Mouse (Mus musculus): ENCODE data around the gene Lpar1. TPM values are rescaled to one million over a fixed set of nuclear protein-coding genes. Genes with fewer than 3 reads are reported as not detected.

Gene Lpar1
- polyA plus RNA-seq, 2 experiments from 2014 or later = not detected

DNA sequence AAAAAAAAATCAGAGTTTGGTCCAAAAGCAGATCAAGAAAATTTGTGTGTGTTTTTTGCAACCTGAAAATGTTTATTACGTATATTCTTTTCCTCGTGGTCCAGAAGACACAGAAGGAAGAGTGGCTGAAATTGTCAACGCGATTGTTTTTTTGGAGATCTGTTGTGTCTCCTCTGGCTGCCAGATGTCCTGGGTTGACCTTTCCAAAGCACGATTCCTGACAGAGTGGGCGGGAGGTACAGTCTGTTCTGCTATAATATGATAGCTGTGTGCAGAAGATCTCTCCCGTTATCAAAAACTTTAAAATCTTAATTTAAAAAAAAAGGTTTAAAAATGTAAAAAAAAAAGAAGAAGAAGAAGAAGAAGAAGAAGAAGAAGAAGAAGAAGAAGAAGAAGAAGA lies 105.9 kb downstream of the Lpar1 start:
- ATAC-seq = no peak

GRCm38 (mm10) chr4:58445846-58446245 lies 107.9 kb downstream of the Lpar1 start:
- no peak for ATAC-seq

DNA sequence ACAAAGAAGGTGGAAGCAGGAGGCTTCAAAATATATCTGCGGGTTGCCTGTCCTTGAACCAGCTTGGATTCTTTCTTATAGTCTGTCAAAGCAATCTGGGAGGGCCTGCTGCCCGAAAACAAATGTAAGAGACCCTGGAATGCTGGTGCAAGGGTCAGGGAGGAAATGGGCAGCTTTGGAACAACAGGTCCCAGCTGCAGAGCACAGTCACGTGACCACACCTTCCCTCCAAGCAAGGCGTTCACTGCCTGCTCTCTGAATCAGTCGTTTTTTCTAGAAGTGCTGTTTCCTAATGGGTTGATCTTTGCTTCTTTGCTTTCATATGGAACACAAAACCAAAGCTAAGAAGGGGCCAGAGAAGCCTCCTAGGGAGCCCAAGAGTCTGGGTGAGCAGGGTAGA lies 111.4 kb downstream of the Lpar1 start:
- ATAC-seq = no peak

DNA sequence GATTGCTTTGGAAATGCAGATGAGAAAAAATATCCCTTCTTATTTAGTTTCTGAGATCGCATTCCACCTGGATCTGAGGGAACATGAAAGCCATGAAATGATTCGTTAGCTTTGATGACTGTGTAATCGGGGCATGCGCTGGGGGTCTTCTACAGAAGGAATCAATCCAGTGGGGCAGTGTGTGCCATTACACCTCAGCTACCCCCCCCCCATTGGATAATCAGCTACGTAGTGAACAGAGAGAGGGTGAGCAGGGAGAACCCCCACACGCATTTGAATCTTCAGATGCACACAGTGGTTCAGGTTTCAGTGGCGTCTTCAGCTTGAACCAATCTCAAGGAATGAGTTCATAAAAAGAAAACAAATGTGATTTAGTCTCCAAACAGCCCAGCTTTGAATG lies 115.0 kb downstream of the Lpar1 start:
- no peak for ATAC-seq

GRCm38 (mm10) chr4:58437271-58437670 lies 116.4 kb downstream of the Lpar1 start:
- no peak for ATAC-seq

- no peak for ATAC-seq
These were observed 130.3 kb downstream of the Lpar1 start for GRCm38 (mm10) chr4:58423276-58423930.

- ATAC-seq = no peak
These were observed 134.5 kb downstream of the Lpar1 start for GRCm38 (mm10) chr4:58419225-58419624.

- no peak for ATAC-seq
These were observed 136.4 kb downstream of the Lpar1 start for GRCm38 (mm10) chr4:58417319-58417718.

DNA sequence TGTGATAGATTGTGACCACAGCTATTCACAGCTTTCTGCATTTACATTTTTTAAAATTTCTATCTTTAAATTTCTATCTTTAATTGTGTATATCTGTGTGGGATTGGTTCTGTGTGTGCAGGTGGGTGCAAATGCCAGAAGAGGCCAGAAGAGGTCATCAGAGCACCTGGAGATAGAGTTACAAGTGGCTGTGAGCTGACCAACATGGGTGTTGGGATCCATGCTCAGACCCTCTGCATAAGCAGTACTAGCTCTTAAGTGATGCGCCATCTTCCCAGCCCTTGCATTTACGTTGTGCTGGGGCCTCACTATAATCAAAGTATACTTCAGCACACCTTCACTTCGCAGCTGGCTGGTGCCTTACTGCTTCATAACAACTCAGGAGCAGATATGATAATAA lies 138.2 kb downstream of the Lpar1 start:
- ATAC-seq = no peak

- ATAC-seq = no peak
These were observed 140.2 kb downstream of the Lpar1 start for GRCm38 (mm10) chr4:58413188-58414185.

DNA sequence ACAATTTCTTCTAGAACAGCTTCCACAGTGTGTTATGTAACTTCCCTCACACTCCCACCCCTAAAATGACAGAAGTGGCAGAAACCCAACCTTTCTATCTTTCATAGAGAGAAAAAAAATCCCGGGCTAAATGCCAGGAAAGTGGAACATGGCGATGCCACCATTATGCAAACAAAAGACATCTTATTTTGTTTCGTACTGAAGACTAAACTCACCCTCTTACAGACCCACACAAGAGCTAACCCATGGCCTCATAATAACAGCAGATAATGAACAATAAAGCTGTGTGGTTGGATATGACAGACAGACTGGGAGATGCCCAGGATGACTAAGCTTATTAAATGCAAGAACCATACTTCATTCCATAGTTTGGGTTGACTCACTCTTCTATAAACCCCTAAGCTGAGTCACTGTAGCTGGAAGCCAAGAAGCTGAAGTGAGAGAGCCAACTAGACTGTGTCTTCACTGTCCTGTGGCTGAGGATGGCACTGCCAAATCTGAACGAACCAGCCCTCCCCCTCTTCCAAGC lies 151.7 kb downstream of the Lpar1 start:
- no peak for ATAC-seq

GRCm38 (mm10) chr4:58400861-58401341 lies 152.8 kb downstream of the Lpar1 start:
- no peak for ATAC-seq

Other genes with a start within 250 kb of the Lpar1 start
- not detected for gene Olfr267, start 233.8 kb upstream of the Lpar1 start, polyA plus RNA-seq (2017; shearing (Covaris generic))

Measured in CD4-positive, CD25-positive, alpha-beta regulatory T cell, adult 4 months (primary cell).